Mouse (Mus musculus) liver, embryonic 14.5 days (tissue): ENCODE data around the gene Dclk2. TPM values are rescaled to one million over a fixed set of nuclear protein-coding genes. Genes with fewer than 3 reads are reported as not detected.

Experiments
- ATAC-seq: fragments of 200-750 bp; cut with Nextera tagmentation; 2 replicates; pipeline ENCODE4 v1.8.0; 2017; ENCODE audit warnings: moderate number of reproducible peaks, mild to moderate bottlenecking, moderate library complexity; ENCODE audit not compliant: insufficient read depth
- DNase-seq, 3 experiments: peaks; one replicate each; pipeline ENCODE4 v3.0.0-alpha.2; 2012 to 2013; ENCODE audit warnings: low read depth in 3 of 3, low spot score in 3 of 3
- H3K27ac ChIP-seq: fragments of 300-500 bp; sonication (generic); 2 replicates; pipeline ENCODE4 v1.5.1; 2014; ENCODE audit warnings: moderate library complexity, mild to moderate bottlenecking, control low read depth, inconsistent platforms
- H3K27me3 ChIP-seq: fragments of 300-500 bp; sonication (generic); 2 replicates; pipeline ENCODE4 v1.6.1; 2014; ENCODE audit warnings: mild to moderate bottlenecking, low read length, moderate library complexity; ENCODE audit not compliant: control insufficient read depth, insufficient read depth
- H3K36me3 ChIP-seq: fragments of 300-500 bp; sonication (generic); replicated peaks from 2 replicates; pipeline ENCODE4 v1.6.1; 2014; ENCODE audit warnings: low read depth; ENCODE audit not compliant: control insufficient read depth, insufficient read depth
- H3K4me1 ChIP-seq, 2 experiments: fragments of 200-500 bp in 1 of 2; fragments of 300-500 bp in 1 of 2; sonication (generic) in 1 of 2; replicated peaks; 2 replicates each; pipeline ENCODE4 v1.6.1; 2012 to 2014; ENCODE audit warnings: antibody characterized with exemption in 1 of 2, inconsistent platforms in 1 of 2, low read length in 1 of 2; ENCODE audit not compliant: control insufficient read depth in 2 of 2, insufficient read depth in 2 of 2
- H3K4me2 ChIP-seq: fragments of 300-500 bp; sonication (generic); 2 replicates; pipeline ENCODE4 v1.6.1; 2014; ENCODE audit warnings: low read depth, mild to moderate bottlenecking, control low read depth, moderate library complexity
- H3K4me3 ChIP-seq, 2 experiments: fragments of 200-500 bp in 1 of 2; fragments of 300-500 bp in 1 of 2; sonication (generic) in 1 of 2; 2 replicates each; pipeline ENCODE4 v1.5.1; 2012 to 2014; ENCODE audit warnings: low read depth in 2 of 2, low read length in 2 of 2, mild to moderate bottlenecking in 2 of 2, control low read depth in 1 of 2, inconsistent platforms in 1 of 2, moderate library complexity in 1 of 2; ENCODE audit not compliant: insufficient read depth in 1 of 2
- H3K9ac ChIP-seq: fragments of 300-500 bp; sonication (generic); replicated peaks from 2 replicates; pipeline ENCODE4 v1.6.1; 2014; ENCODE audit warnings: mild to moderate bottlenecking, control low read depth, moderate library complexity
- H3K9me3 ChIP-seq: fragments of 300-500 bp; sonication (generic); 2 replicates; pipeline ENCODE4 v1.6.1; 2016; ENCODE audit warnings: low read length, mixed read lengths; ENCODE audit not compliant: control insufficient read depth
- CTCF ChIP-seq: IDR thresholded peaks from 2 replicates; pipeline ENCODE4 v1.5.1; 2016; ENCODE audit warnings: antibody characterized with exemption, low read depth, control low read depth
- EP300 ChIP-seq: IDR thresholded peaks from 2 replicates; pipeline ENCODE4 v1.6.1; 2016; ENCODE audit warnings: antibody characterized with exemption, low read depth
- WGBS: fragments of 180-500 bp; shearing (Covaris S2); extraction: QIAGEN DNeasy Blood & Tissue Kit; methylation state at CpG from one replicate; pipeline ENCODE4 v1.1.7; 2014; ENCODE audit not compliant: insufficient replicate concordance; 5-methylcytosine and 5-hydroxymethylcytosine counted together
- polyA plus RNA-seq, 2 experiments: library from polyadenylated mRNA; depleted of rRNA in 1 of 2; stranded (reverse) in 1 of 2; unstranded in 1 of 2; fragments of >200 nt; fragmentation: Nextera tagmentation in 1 of 2; extraction: Ambion mirVana in 1 of 2; gene quantifications; 2 replicates each; pipeline versions ENCODE4 v1.2.1 to v1.2.3; 2012 to 2014

Gene Dclk2
- polyA plus RNA-seq, 2 experiments = 8.7 to 12.8 TPM

DNA sequence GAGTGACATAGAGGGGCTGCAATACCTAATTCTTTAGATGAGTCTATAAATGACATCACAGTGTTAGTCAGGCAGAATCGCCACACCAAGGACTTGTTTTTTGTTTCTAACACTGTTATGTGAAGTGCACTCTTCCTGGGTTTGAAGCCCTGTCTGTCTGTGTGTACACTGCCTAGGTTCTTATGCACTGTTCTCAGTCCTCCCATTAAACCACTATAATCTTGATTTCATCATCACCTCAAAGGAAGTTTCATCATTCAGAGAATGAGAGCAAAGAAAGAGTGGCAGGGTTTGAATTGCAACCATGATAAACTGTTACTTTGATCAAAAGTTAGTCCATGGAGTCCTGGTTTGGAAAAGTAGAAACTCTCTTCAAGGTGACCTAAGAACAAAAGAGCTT, 164.1 kb downstream of the Dclk2 start:
- ATAC-seq (no peak), DNase-seq (no peak)
- TF ChIP-seq EP300 = no peak
- no peak for TF ChIP-seq CTCF
- 58% methylated on average over 1 of the region's 1 CpGs for WGBS
- H3K4me3 ChIP-seq = no peak overlapping the region
- no peak overlapping the region for H3K9ac ChIP-seq
- H3K27me3 ChIP-seq = no peaks in the 10 kb centered on the region
- H3K36me3 ChIP-seq = no peaks in the 10 kb centered on the region
- H3K27ac ChIP-seq = no peak overlapping the region
- 0 out of 4 replicates have a peak, but pooled peaks cover 0 to 2% of the 10 kb centered on the region in 2 experiments for H3K4me1 ChIP-seq
- no peaks in the 10 kb centered on the region for H3K9me3 ChIP-seq
- no peak overlapping the region for H3K4me2 ChIP-seq

DNA sequence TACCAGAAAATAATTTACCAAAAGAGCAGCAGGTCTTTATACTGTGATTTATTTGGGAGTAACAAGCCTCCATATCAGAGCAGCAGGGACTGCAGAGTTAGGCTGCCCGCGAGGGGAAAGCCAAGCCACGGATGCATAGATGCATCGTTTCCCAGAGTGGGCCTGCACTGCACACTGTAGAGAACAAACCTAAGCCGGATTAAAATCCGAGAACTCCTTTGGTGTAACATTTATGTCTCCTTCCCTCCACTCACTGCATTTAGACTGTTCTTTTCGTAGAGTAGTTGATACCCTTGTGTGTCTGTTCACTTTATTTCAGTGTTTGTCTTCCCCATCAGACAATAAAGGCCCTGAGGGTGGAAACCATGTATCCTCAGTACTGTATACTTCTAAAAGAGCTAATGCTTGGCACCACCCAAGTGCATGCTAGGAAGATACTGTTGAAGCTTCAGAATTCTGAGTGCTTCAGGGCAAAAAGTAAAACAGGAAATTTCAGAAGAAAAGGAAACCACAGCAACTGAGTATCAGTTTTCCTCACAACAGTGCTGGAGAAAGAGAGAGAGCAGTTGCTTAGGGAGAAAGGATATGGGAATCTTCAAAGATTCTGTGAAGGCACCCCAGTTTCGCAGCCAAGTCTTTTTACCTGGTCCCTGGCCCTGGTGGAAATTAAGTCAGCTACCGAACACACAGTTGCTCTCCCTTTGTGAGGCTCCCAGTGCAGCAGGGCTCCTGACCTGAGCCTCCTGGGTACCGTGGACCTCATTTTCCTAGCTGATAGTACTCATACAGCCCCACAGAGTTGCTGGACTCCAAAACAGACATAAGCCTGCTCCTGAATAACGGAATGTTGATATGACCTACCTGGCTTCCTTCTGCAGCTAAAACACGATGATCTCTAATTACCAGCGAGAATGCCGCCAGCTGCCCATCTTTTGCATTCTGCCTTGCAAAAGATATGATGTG, 165.8 kb downstream of the Dclk2 start:
- TF ChIP-seq EP300 (no peak), CTCF (no peak)
- WGBS = 50% methylated on average over 14 of the region's 14 CpGs
- H3K9ac ChIP-seq = no peak overlapping the region
- H3K9me3 ChIP-seq = no peaks in the 10 kb centered on the region
- DNase-seq (no peak), ATAC-seq (no peak)
- 0 out of 4 replicates have a peak, but pooled peaks cover 0 to 2% of the 10 kb centered on the region in 2 experiments for H3K4me1 ChIP-seq
- no peaks in the 10 kb centered on the region for H3K27me3 ChIP-seq
- H3K36me3 ChIP-seq = no peaks in the 10 kb centered on the region
- H3K27ac ChIP-seq = no peak overlapping the region
- H3K4me2 ChIP-seq = no peak overlapping the region
- no peak overlapping the region for H3K4me3 ChIP-seq

DNA sequence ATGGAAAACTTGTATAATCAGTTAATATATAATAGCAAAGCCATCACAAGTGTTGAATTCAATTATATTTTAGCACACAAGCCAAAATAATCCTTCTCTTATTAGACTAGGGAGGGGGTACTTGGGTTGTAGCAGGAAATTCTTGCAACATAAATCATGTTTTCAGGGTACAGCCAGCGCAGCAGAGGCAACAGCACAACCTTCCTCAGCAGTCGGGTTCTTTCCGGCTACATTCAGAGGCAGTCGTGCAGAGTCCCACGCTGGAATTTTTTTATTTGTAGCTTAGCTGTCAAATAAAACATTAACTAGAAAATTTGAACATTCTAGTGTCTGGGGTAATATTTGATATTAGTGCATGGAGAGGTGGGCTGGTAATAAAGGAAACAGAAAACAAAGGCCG, 166.5 kb downstream of the Dclk2 start:
- Histone ChIP-seq H3K36me3 (no peaks in the 10 kb centered on the region), H3K27me3 (no peaks in the 10 kb centered on the region), H3K27ac (no peak overlapping the region), H3K9me3 (no peaks in the 10 kb centered on the region), H3K4me3 (no peak overlapping the region), H3K9ac (no peak overlapping the region), H3K4me2 (no peak overlapping the region), H3K4me1 (0 out of 4 replicates have a peak, but pooled peaks cover 0 to 2% of the 10 kb centered on the region in 2 experiments)
- no peak for ATAC-seq
- WGBS = 35% methylated on average over 6 of the region's 6 CpGs
- DNase-seq = no peak
- TF ChIP-seq CTCF (no peak), EP300 (no peak)

- no peak overlapping the region for H3K4me2 ChIP-seq
- H3K9ac ChIP-seq = no peak overlapping the region
- H3K27me3 ChIP-seq = no peaks in the 10 kb centered on the region
- no peak overlapping the region for H3K27ac ChIP-seq
- no peak overlapping the region for H3K4me3 ChIP-seq
- H3K4me1 ChIP-seq = 0 out of 4 replicates have a peak, but pooled peaks cover 0 to 2% of the 10 kb centered on the region in 2 experiments
- 59% methylated on average over 7 of the region's 7 CpGs for WGBS
- TF ChIP-seq CTCF (no peak), EP300 (no peak)
- DNase-seq (no peak), ATAC-seq (no peak)
- H3K36me3 ChIP-seq = no peaks in the 10 kb centered on the region
- H3K9me3 ChIP-seq = no peaks in the 10 kb centered on the region
These were observed 170.0 kb downstream of the Dclk2 start for GRCm38 (mm10) chr3:86750652-86751051.

DNA sequence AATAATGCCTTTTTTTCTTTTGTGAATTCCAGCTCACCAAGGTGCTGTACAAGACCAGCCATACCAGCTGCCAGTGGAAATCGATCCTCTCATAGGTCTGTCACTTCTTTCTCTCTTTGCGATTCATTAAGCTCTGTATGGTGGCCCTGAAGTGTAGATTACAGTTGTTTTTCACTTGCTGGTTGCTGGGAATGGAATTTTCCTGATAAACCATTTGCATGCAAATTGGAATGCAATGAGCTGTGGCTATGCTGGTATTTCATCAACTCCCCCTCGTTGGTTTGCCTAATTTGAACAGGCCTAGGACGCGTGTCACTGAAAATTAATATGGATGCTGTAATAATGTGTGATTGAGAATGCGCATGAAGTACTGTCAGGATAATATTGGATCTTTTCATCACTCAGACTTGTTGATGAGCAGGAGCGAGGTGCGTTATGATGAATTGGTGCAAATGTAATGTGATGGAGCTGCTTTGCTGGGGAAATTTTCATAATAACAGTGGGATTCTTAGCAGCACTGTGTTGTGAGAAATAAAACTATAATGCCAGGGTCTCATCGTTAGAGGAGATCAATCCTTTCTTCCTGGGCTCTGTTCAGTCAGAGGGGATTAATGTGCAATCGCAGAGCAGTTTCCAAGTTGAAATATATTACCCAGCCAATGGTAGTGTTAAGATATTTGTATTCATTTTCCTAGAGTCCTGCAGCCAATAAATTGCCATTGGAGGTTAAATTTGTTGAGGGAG, 174.7 kb downstream of the Dclk2 start:
- Histone ChIP-seq H3K27me3 (no peaks in the 10 kb centered on the region), H3K4me2 (no peak overlapping the region), H3K27ac (no peak overlapping the region), H3K36me3 (no peaks in the 10 kb centered on the region), H3K4me3 (no peak overlapping the region), H3K9me3 (no peaks in the 10 kb centered on the region), H3K9ac (no peak overlapping the region), H3K4me1 (no peaks in the 10 kb centered on the region)
- no peak for ATAC-seq
- no peak for DNase-seq
- WGBS = 76% methylated on average over 10 of the region's 10 CpGs
- TF ChIP-seq EP300 (no peak), CTCF (no peak)
